Mouse (Mus musculus) adrenal gland, postnatal 14 days (tissue): Measurements from ENCODE around the gene Spata33. TPM values are rescaled to one million over a fixed set of nuclear protein-coding genes. Genes with fewer than 3 reads are reported as not detected.

Experiments
- total RNA-seq: library from RNA; stranded (reverse); gene quantifications from 2 replicates; pipeline ENCODE4 v1.2.3, GENCODE M21; 2021

The Spata33 gene
- total RNA-seq, 1 experiment from 2014 or later, result 2.6 TPM

Other genes with a start within 250 kb of the Spata33 start
- 90.6 and 102 TPM in 2 replicates for gene Ankrd11, start 170.6 kb upstream of the Spata33 start, total RNA-seq
- gene Spg7, start 149.9 kb upstream of the Spata33 start, total RNA-seq, result 73.2 and 79.6 TPM in 2 replicates
- gene Rpl13, start 110.5 kb upstream of the Spata33 start, total RNA-seq, result 587 and 646 TPM in 2 replicates
- 6.0 and 7.0 TPM in 2 replicates for gene Cpne7, start 95.5 kb upstream of the Spata33 start, total RNA-seq
- 8.8 and 10.1 TPM in 2 replicates for gene Sult5a1, start 54.5 kb upstream of the Spata33 start, total RNA-seq
- 33.6 and 54.6 TPM in 2 replicates for gene Dpep1, start 26.6 kb upstream of the Spata33 start, total RNA-seq
- 75.4 and 100 TPM in 2 replicates for gene Chmp1a, start 69 bp upstream of the Spata33 start, total RNA-seq
- gene Cdk10, start 12.0 kb downstream of the Spata33 start, total RNA-seq, result 53.1 and 57.7 TPM in 2 replicates
- gene Spata2l, start 23.4 kb downstream of the Spata33 start, total RNA-seq, result 12.2 and 18.7 TPM in 2 replicates
- 20.4 and 21.5 TPM in 2 replicates for gene Zfp276, start 41.4 kb downstream of the Spata33 start, total RNA-seq
- 24.0 and 29.3 TPM in 2 replicates for gene Vps9d1, start 41.5 kb downstream of the Spata33 start, total RNA-seq
- 6.0 and 9.4 TPM in 2 replicates for gene Fanca, start 105.7 kb downstream of the Spata33 start, total RNA-seq
- 1.9 and 2.3 TPM in 2 replicates for gene Spire2, start 119.9 kb downstream of the Spata33 start, total RNA-seq
- gene Tcf25, start 160.9 kb downstream of the Spata33 start, total RNA-seq, result 189 and 198 TPM in 2 replicates
- gene Mc1r, start 194.3 kb downstream of the Spata33 start, total RNA-seq, result not detected in 2 replicates
- 7.3 and 32.4 TPM in 2 replicates for gene Tubb3, start 198.6 kb downstream of the Spata33 start, total RNA-seq
- gene Def8, start 210.7 kb downstream of the Spata33 start, total RNA-seq, result 26.7 and 28.5 TPM in 2 replicates